ENCODE assay signal across 20 mouse cellular contexts in genomic region chr10:77471512-77471911, GRCm38 (mm10).
"Had no signal": no experiment of that assay in that cellular context is flagged by ENCODE, and none has a peak within 500 bp of the region (broad histone marks: within the 10 kb centered on the region; RNA-seq: fewer than 3 reads in every experiment).

No protein-coding gene starts in this region.

- H3K9me3 ChIP-seq: intestine, embryonic 15.5 days; kidney, embryonic 15.5 days; limb, embryonic 12.5 days; limb, embryonic 15.5 days; midbrain, embryonic 10.5 days; midbrain, embryonic 13.5 days; neural tube, embryonic 13.5 days had no signal

- H3K27me3 ChIP-seq: kidney, embryonic 15.5 days; limb, embryonic 12.5 days; limb, embryonic 15.5 days; midbrain, embryonic 13.5 days; neural tube, embryonic 13.5 days had no signal

- H3K27ac ChIP-seq: intestine, embryonic 15.5 days; kidney, embryonic 15.5 days; limb, embryonic 12.5 days; limb, embryonic 15.5 days; liver, embryonic 14.5 days; midbrain, embryonic 10.5 days; midbrain, embryonic 13.5 days; neural tube, embryonic 13.5 days had no signal

- H3K4me1 ChIP-seq: intestine, embryonic 15.5 days; midbrain, embryonic 10.5 days; midbrain, embryonic 13.5 days; neural tube, embryonic 13.5 days had no signal

- H3K4me3 ChIP-seq: intestine, embryonic 15.5 days; kidney, embryonic 15.5 days; limb, embryonic 12.5 days; limb, embryonic 15.5 days; megakaryocyte, embryonic 14.5 days; midbrain, embryonic 10.5 days; midbrain, embryonic 13.5 days; myocyte; neural tube, embryonic 13.5 days had no signal

- H3K9ac ChIP-seq: intestine, embryonic 15.5 days; kidney, embryonic 15.5 days; limb, embryonic 12.5 days; limb, embryonic 15.5 days; liver, embryonic 14.5 days; liver, postnatal 0 days; midbrain, embryonic 13.5 days; neural tube, embryonic 13.5 days had no signal

- ATAC-seq: intestine, embryonic 15.5 days; liver, postnatal 0 days; midbrain, embryonic 13.5 days; midbrain, embryonic 16.5 days had no signal

- H3K4me2 ChIP-seq: intestine, embryonic 15.5 days; kidney, embryonic 15.5 days; limb, embryonic 12.5 days; limb, embryonic 15.5 days; liver, embryonic 11.5 days; midbrain, embryonic 13.5 days; neural tube, embryonic 13.5 days had no signal

- DNase-seq: kidney, adult 11 months; kidney, adult 8-10 months; kidney, postnatal 10 days; kidney, postnatal 36 days; left cerebral cortex, postnatal 4 days; liver, postnatal 0 days; retina, postnatal 1 day; thymus, postnatal 25 days had no signal

- H3K36me3 ChIP-seq: intestine, embryonic 15.5 days; kidney, embryonic 15.5 days; limb, embryonic 12.5 days; limb, embryonic 15.5 days; midbrain, embryonic 10.5 days; midbrain, embryonic 13.5 days; neural tube, embryonic 13.5 days had no signal
